Mouse (Mus musculus) kidney, embryonic 15.5 days (tissue): ENCODE results near the gene Tacc3. TPM values are rescaled to one million over a fixed set of nuclear protein-coding genes. Genes with fewer than 3 reads are reported as not detected.

Experiments
- ATAC-seq: fragments of 200-750 bp; cut with Nextera tagmentation; replicated peaks from 2 replicates; pipeline ENCODE4 v1.8.0; 2017; ENCODE audit warnings: moderate TSS enrichment; ENCODE audit not compliant: low FRiP score
- H3K27ac ChIP-seq: fragments of 300-500 bp; sonication (generic); 2 replicates; pipeline ENCODE4 v1.5.1; 2015; ENCODE audit warnings: mild to moderate bottlenecking, inconsistent platforms
- H3K27me3 ChIP-seq: fragments of 300-500 bp; sonication (generic); 2 replicates; pipeline ENCODE4 v1.6.1; 2015; ENCODE audit warnings: inconsistent platforms
- H3K36me3 ChIP-seq: fragments of 300-500 bp; sonication (generic); 2 replicates; pipeline ENCODE4 v1.6.1; 2015; ENCODE audit warnings: inconsistent platforms
- H3K4me1 ChIP-seq: fragments of 300-500 bp; sonication (generic); 2 replicates; pipeline ENCODE4 v1.6.1; 2015; ENCODE audit warnings: inconsistent platforms
- H3K4me2 ChIP-seq: fragments of 300-500 bp; sonication (generic); 2 replicates; pipeline ENCODE4 v1.6.1; 2015; ENCODE audit warnings: moderate library complexity, mild to moderate bottlenecking, inconsistent platforms
- H3K4me3 ChIP-seq: fragments of 300-500 bp; sonication (generic); replicated peaks from 2 replicates; pipeline ENCODE4 v1.5.1; 2015; ENCODE audit warnings: mild to moderate bottlenecking, inconsistent platforms
- H3K9ac ChIP-seq: fragments of 300-500 bp; sonication (generic); 2 replicates; pipeline ENCODE4 v1.6.1; 2015; ENCODE audit warnings: mild to moderate bottlenecking, inconsistent platforms
- H3K9me3 ChIP-seq: fragments of 300-500 bp; sonication (generic); replicated peaks from 2 replicates; pipeline ENCODE4 v1.6.1; 2016; ENCODE audit warnings: inconsistent platforms
- WGBS: fragments of 180-500 bp; shearing (Covaris S2); methylation state at CpG from one replicate; pipeline ENCODE4 v1.1.7; 2015; ENCODE audit warnings: mixed read lengths; 5-methylcytosine and 5-hydroxymethylcytosine counted together
- polyA plus RNA-seq: library from polyadenylated mRNA; unstranded; fragments of >200 nt; fragmentation: Nextera tagmentation; extraction: Ambion mirVana; gene quantifications from 2 replicates; pipeline ENCODE4 v1.2.1, GENCODE M21; 2015

Tacc3 gene
- polyA plus RNA-seq, 1 experiment from 2014 or later: 195 TPM

GRCm38 (mm10) chr5:33632526-33632925 lies 25.4 kb upstream of the Tacc3 start:
- 88% methylated on average over 1 of the region's 1 CpGs for WGBS
- Histone ChIP-seq H3K9ac (no peak overlapping the region), H3K36me3 (peaks cover 21% of the 10 kb centered on the region), H3K9me3 (no peaks in the 10 kb centered on the region), H3K4me2 (no peak overlapping the region), H3K4me1 (peaks cover 17% of the 10 kb centered on the region), H3K27me3 (no peaks in the 10 kb centered on the region), H3K4me3 (no peak overlapping the region), H3K27ac (no peak overlapping the region)
- no peak for ATAC-seq

GRCm38 (mm10) chr5:33635361-33635760 lies 22.6 kb upstream of the Tacc3 start:
- no peaks in the 10 kb centered on the region for H3K27me3 ChIP-seq
- H3K27ac ChIP-seq: no peak overlapping the region
- peaks cover 4% of the 10 kb centered on the region for H3K4me1 ChIP-seq
- H3K9ac ChIP-seq: no peak overlapping the region
- H3K4me3 ChIP-seq: no peak overlapping the region
- peaks cover 46% of the 10 kb centered on the region for H3K36me3 ChIP-seq
- H3K9me3 ChIP-seq: no peaks in the 10 kb centered on the region
- ATAC-seq: no peak
- WGBS: 87% methylated on average over 3 of the region's 3 CpGs
- H3K4me2 ChIP-seq: no peak overlapping the region

- no peak for ATAC-seq
- Histone ChIP-seq H3K27ac (no peak overlapping the region), H3K4me3 (no peak overlapping the region), H3K9me3 (no peaks in the 10 kb centered on the region), H3K4me1 (no peaks in the 10 kb centered on the region), H3K9ac (no peak overlapping the region), H3K36me3 (peaks cover 70% of the 10 kb centered on the region), H3K4me2 (no peak overlapping the region), H3K27me3 (no peaks in the 10 kb centered on the region)
- 78% methylated on average over 3 of the region's 3 CpGs for WGBS
These were observed 20.1 kb upstream of the Tacc3 start for GRCm38 (mm10) chr5:33637606-33638350.

- WGBS: 62% methylated on average over 4 of the region's 4 CpGs
- no peak for ATAC-seq
- peaks cover 81% of the 10 kb centered on the region for H3K36me3 ChIP-seq
These were observed 19.1 kb upstream of the Tacc3 start for GRCm38 (mm10) chr5:33638826-33639225.

GRCm38 (mm10) chr5:33640652-33641051 lies 17.3 kb upstream of the Tacc3 start:
- no peak overlapping the region for H3K9ac ChIP-seq
- H3K27ac ChIP-seq: no peak overlapping the region
- no peaks in the 10 kb centered on the region for H3K4me1 ChIP-seq
- peaks cover 88% of the 10 kb centered on the region for H3K36me3 ChIP-seq
- no peaks in the 10 kb centered on the region for H3K9me3 ChIP-seq
- no peak overlapping the region for H3K4me2 ChIP-seq
- no peaks in the 10 kb centered on the region for H3K27me3 ChIP-seq
- H3K4me3 ChIP-seq: no peak overlapping the region
- WGBS: 41% methylated on average over 3 of the region's 3 CpGs
- no peak for ATAC-seq

More at GRCm38 (mm10) chr5:33638826-33639225, 19.1 kb upstream of the Tacc3 start:
- no peak overlapping the region for H3K27ac ChIP-seq
- H3K9me3 ChIP-seq: no peaks in the 10 kb centered on the region
- no peak overlapping the region for H3K9ac ChIP-seq
- no peak overlapping the region for H3K4me2 ChIP-seq
- no peak overlapping the region for H3K4me3 ChIP-seq
- H3K27me3 ChIP-seq: no peaks in the 10 kb centered on the region
- H3K4me1 ChIP-seq: no peaks in the 10 kb centered on the region

GRCm38 (mm10) chr5:33651017-33651416 lies 6.9 kb upstream of the Tacc3 start:
- H3K36me3 ChIP-seq: peaks cover 71% of the 10 kb centered on the region
- no peaks in the 10 kb centered on the region for H3K27me3 ChIP-seq
- peak overlapping the region; percentile 68 for H3K4me2 ChIP-seq
- 16% methylated on average over 2 of the region's 2 CpGs for WGBS
- H3K9ac ChIP-seq: peak overlapping the region; percentile 79
- H3K4me1 ChIP-seq: peaks cover 41% of the 10 kb centered on the region
- ATAC-seq: no peak
- H3K27ac ChIP-seq: peak overlapping the region; percentile 99
- H3K9me3 ChIP-seq: no peaks in the 10 kb centered on the region
- H3K4me3 ChIP-seq: peak overlapping the region; percentile 83

GRCm38 (mm10) chr5:33651541-33651920 lies 6.4 kb upstream of the Tacc3 start:
- H3K4me3 ChIP-seq: peak overlapping the region; percentile 83
- under 1% methylated on average over 11 of the region's 11 CpGs for WGBS

GRCm38 (mm10) chr5:33651921-33652782 lies 5.8 kb upstream of the Tacc3 start, which contains the start of gene Slbp:
Gene Slbp, minus strand, starts transcription at chr5:33652574.
- Histone ChIP-seq H3K4me2 (peak within 1 kb of the TSS; percentile 68), H3K27ac (peak within 1 kb of the TSS; percentile 99), H3K36me3 (peaks cover 63% of the 10 kb centered on the region), H3K9ac (peak within 1 kb of the TSS; percentile 79), H3K27me3 (no peaks in the 10 kb centered on the region), H3K9me3 (no peaks in the 10 kb centered on the region), H3K4me3 (peak within 1 kb of the TSS; percentile 83), H3K4me1 (peaks cover 52% of the 10 kb centered on the region)
- WGBS: under 1% methylated on average over 82 of the region's 82 CpGs
- ATAC-seq: peak; percentile 97

More at GRCm38 (mm10) chr5:33651541-33651920, 6.4 kb upstream of the Tacc3 start:
- H3K27me3 ChIP-seq: no peaks in the 10 kb centered on the region
- peak overlapping the region; percentile 79 for H3K9ac ChIP-seq
- H3K27ac ChIP-seq: peak overlapping the region; percentile 99
- no peaks in the 10 kb centered on the region for H3K9me3 ChIP-seq
- no peak for ATAC-seq
- peak overlapping the region; percentile 68 for H3K4me2 ChIP-seq
- H3K4me1 ChIP-seq: peaks cover 46% of the 10 kb centered on the region
- peaks cover 69% of the 10 kb centered on the region for H3K36me3 ChIP-seq

- Histone ChIP-seq H3K4me2 (peak overlapping the region; percentile 68), H3K9me3 (no peaks in the 10 kb centered on the region), H3K27ac (peak overlapping the region; percentile 99), H3K9ac (peak overlapping the region; percentile 51), H3K4me3 (peak overlapping the region; percentile 83), H3K36me3 (peaks cover 57% of the 10 kb centered on the region), H3K27me3 (no peaks in the 10 kb centered on the region), H3K4me1 (peaks cover 52% of the 10 kb centered on the region)
- 4% methylated on average over 9 of the region's 9 CpGs for WGBS
- peak; percentile 7; the same call in 1 of the 2 replicates for ATAC-seq
These were observed 5.2 kb upstream of the Tacc3 start for GRCm38 (mm10) chr5:33652783-33653173.

- Histone ChIP-seq H3K9ac (no peak overlapping the region), H3K4me2 (no peak overlapping the region), H3K27me3 (no peaks in the 10 kb centered on the region), H3K4me1 (peaks cover 57% of the 10 kb centered on the region), H3K4me3 (no peak overlapping the region), H3K36me3 (peaks cover 42% of the 10 kb centered on the region), H3K9me3 (no peaks in the 10 kb centered on the region), H3K27ac (no peak overlapping the region)
- ATAC-seq: no peak
- WGBS: 97% methylated on average over 13 of the region's 13 CpGs
These were observed 3.5 kb upstream of the Tacc3 start for GRCm38 (mm10) chr5:33654424-33654823.

- Histone ChIP-seq H3K4me1 (peaks cover 58% of the 10 kb centered on the region), H3K4me3 (no peak overlapping the region), H3K36me3 (peaks cover 37% of the 10 kb centered on the region), H3K4me2 (no peak overlapping the region), H3K27ac (no peak overlapping the region), H3K9ac (no peak overlapping the region), H3K27me3 (no peaks in the 10 kb centered on the region), H3K9me3 (no peaks in the 10 kb centered on the region)
- ATAC-seq: no peak
- 83% methylated on average over 10 of the region's 10 CpGs for WGBS
These were observed 2.6 kb upstream of the Tacc3 start for GRCm38 (mm10) chr5:33655251-33655840.

GRCm38 (mm10) chr5:33656739-33657138 lies 1.2 kb upstream of the Tacc3 start:
- ATAC-seq: no peak
- peak overlapping the region; percentile 79 for H3K9ac ChIP-seq
- no peaks in the 10 kb centered on the region for H3K9me3 ChIP-seq
- H3K4me3 ChIP-seq: peak overlapping the region; percentile 84
- H3K27ac ChIP-seq: peak overlapping the region; percentile 99
- H3K27me3 ChIP-seq: no peaks in the 10 kb centered on the region
- peaks cover 51% of the 10 kb centered on the region for H3K4me1 ChIP-seq
- WGBS: 24% methylated on average over 1 of the region's 1 CpGs
- H3K4me2 ChIP-seq: peak overlapping the region; percentile 73
- H3K36me3 ChIP-seq: peaks cover 47% of the 10 kb centered on the region
